Mouse (Mus musculus) spleen, postnatal 36 days (tissue): ENCODE data around the gene Akirin1.

ENCODE experiments used
- DNase-seq, 2 experiments: peaks; one replicate each; pipeline ENCODE4 v3.0.0; 2022; ENCODE audit warnings: low spot score in 2 of 2, mixed read lengths in 1 of 2

The Akirin1 gene

GRCm38 (mm10) chr4:123718434-123718780, 31.7 kb downstream of the Akirin1 start:
- no peak for DNase-seq

GRCm38 (mm10) chr4:123717574-123718433, 32.3 kb downstream of the Akirin1 start, which contains the start of gene Ndufs5:
Gene Ndufs5 (minus strand): TSS chr4:123718202.
- peak; percentile 96 to 97 for DNase-seq

- DNase-seq: no peak
These were observed 37.7 kb downstream of the Akirin1 start for GRCm38 (mm10) chr4:123712431-123712830.

- DNase-seq: no peak
These were observed 42.8 kb downstream of the Akirin1 start for GRCm38 (mm10) chr4:123707340-123707739.

- DNase-seq: no peak
These were observed 44.8 kb downstream of the Akirin1 start for GRCm38 (mm10) chr4:123705340-123705739.

- no peak for DNase-seq
These were observed 56.8 kb downstream of the Akirin1 start for GRCm38 (mm10) chr4:123693384-123693783.

- no peak for DNase-seq
These were observed 58.1 kb downstream of the Akirin1 start for GRCm38 (mm10) chr4:123692071-123692470.

GRCm38 (mm10) chr4:123690311-123690710, 59.8 kb downstream of the Akirin1 start:
- DNase-seq: no peak

GRCm38 (mm10) chr4:123687025-123687781, 62.9 kb downstream of the Akirin1 start:
- no peak for DNase-seq

GRCm38 (mm10) chr4:123686368-123687024, 63.6 kb downstream of the Akirin1 start:
- no peak for DNase-seq

GRCm38 (mm10) chr4:123685506-123686242, 64.5 kb downstream of the Akirin1 start:
- no peak for DNase-seq

GRCm38 (mm10) chr4:123685046-123685445, 65.1 kb downstream of the Akirin1 start:
- DNase-seq: no peak
